Mouse (Mus musculus) midbrain, postnatal 0 days (tissue): ENCODE measurements around the gene Theg. TPM values are rescaled to one million over a fixed set of nuclear protein-coding genes. Genes with fewer than 3 reads are reported as not detected.

Source experiments
- ATAC-seq: fragments of 200-750 bp; cut with Nextera tagmentation; 2 replicates; pipeline ENCODE4 v1.8.0; 2017; ENCODE audit warnings: moderate number of reproducible peaks, mild to moderate bottlenecking, moderate TSS enrichment, moderate library complexity; ENCODE audit not compliant: low FRiP score
- DNase-seq: peaks from one replicate; pipeline ENCODE4 v3.0.0-alpha.2; 2015; ENCODE audit warnings: low spot score
- H3K27ac ChIP-seq: fragments of 300-500 bp; sonication (generic); 2 replicates; pipeline ENCODE4 v1.5.1; 2014; ENCODE audit warnings: low read depth, mild to moderate bottlenecking, low read length, mixed read lengths
- H3K27me3 ChIP-seq: fragments of 300-500 bp; sonication (generic); 2 replicates; pipeline ENCODE4 v1.6.1; 2014; ENCODE audit warnings: low read length, control low read depth, mixed read lengths; ENCODE audit not compliant: insufficient read depth
- H3K36me3 ChIP-seq: fragments of 300-500 bp; sonication (generic); 2 replicates; pipeline ENCODE4 v1.6.1; 2014; ENCODE audit warnings: low read length, control low read depth, mixed read lengths; ENCODE audit not compliant: insufficient read depth
- H3K4me1 ChIP-seq: fragments of 300-500 bp; sonication (generic); 2 replicates; pipeline ENCODE4 v1.6.1; 2014; ENCODE audit warnings: mild to moderate bottlenecking, control low read depth, antibody characterized with exemption, low read length, mixed read lengths; ENCODE audit not compliant: insufficient read depth
- H3K4me2 ChIP-seq: fragments of 300-500 bp; sonication (generic); 2 replicates; pipeline ENCODE4 v1.6.1; 2014; ENCODE audit warnings: low read depth, mild to moderate bottlenecking, low read length, mixed read lengths; ENCODE audit not compliant: poor library complexity, severe bottlenecking
- H3K4me3 ChIP-seq: fragments of 300-500 bp; sonication (generic); 2 replicates; pipeline ENCODE4 v1.5.1; 2014; ENCODE audit warnings: low read depth, mild to moderate bottlenecking, low read length, moderate library complexity
- H3K9ac ChIP-seq: fragments of 300-500 bp; sonication (generic); replicated peaks from 2 replicates; pipeline ENCODE4 v1.6.1; 2014; ENCODE audit warnings: mild to moderate bottlenecking, low read length, moderate library complexity, mixed read lengths; ENCODE audit not compliant: poor library complexity, severe bottlenecking
- H3K9me3 ChIP-seq: fragments of 300-500 bp; sonication (generic); 2 replicates; pipeline ENCODE4 v1.6.1; 2016; ENCODE audit warnings: low read length, control low read depth
- CTCF ChIP-seq: IDR thresholded peaks from 2 replicates; pipeline ENCODE4 v1.5.1; 2016; ENCODE audit warnings: antibody characterized with exemption, mild to moderate bottlenecking
- WGBS: fragments of 180-500 bp; shearing (Covaris S2); extraction: QIAGEN DNeasy Blood & Tissue Kit; methylation state at CpG from one replicate; pipeline ENCODE4 v1.1.7; 2014; 5-methylcytosine and 5-hydroxymethylcytosine counted together
- polyA plus RNA-seq: library from polyadenylated mRNA; unstranded; fragments of >200 nt; fragmentation: Nextera tagmentation; extraction: Ambion mirVana; gene quantifications from 2 replicates; pipeline ENCODE4 v1.2.1, GENCODE M21; 2015
- total RNA-seq: library from RNA; depleted of rRNA; stranded (reverse); fragments of >200 nt; gene quantifications from 2 replicates; pipeline ENCODE4 v1.2.3, GENCODE M21; 2014

Theg gene
- total and polyA plus RNA-seq, 2 experiments from 2014 or later, result not detected

GRCm38 (mm10) chr10:79580811-79581210 lies 6.3 kb downstream of the Theg start:
- no peak for ATAC-seq
- H3K27ac ChIP-seq, result no peak overlapping the region

GRCm38 (mm10) chr10:79580356-79580755 lies 6.8 kb downstream of the Theg start:
- WGBS, result 72% methylated on average over 7 of the region's 7 CpGs
- no peak for DNase-seq

More at GRCm38 (mm10) chr10:79580811-79581210, 6.3 kb downstream of the Theg start:
- no peaks in the 10 kb centered on the region for H3K4me1 ChIP-seq
- no peaks in the 10 kb centered on the region for H3K36me3 ChIP-seq
- H3K4me2 ChIP-seq, result no peak overlapping the region
- TF ChIP-seq CTCF, result peak; percentile 72
- H3K27me3 ChIP-seq, result no peaks in the 10 kb centered on the region
- no peak overlapping the region for H3K9ac ChIP-seq
- 40% methylated on average over 6 of the region's 6 CpGs for WGBS
- H3K4me3 ChIP-seq, result no peak overlapping the region
- H3K9me3 ChIP-seq, result no peaks in the 10 kb centered on the region
- DNase-seq, result peak; percentile 60

GRCm38 (mm10) chr10:79579781-79580180 lies 7.3 kb downstream of the Theg start:
- Histone ChIP-seq H3K27me3 (no peaks in the 10 kb centered on the region), H3K9ac (no peak overlapping the region), H3K4me3 (no peak overlapping the region), H3K4me2 (no peak overlapping the region), H3K36me3 (no peaks in the 10 kb centered on the region), H3K9me3 (no peaks in the 10 kb centered on the region), H3K27ac (no peak overlapping the region), H3K4me1 (no peaks in the 10 kb centered on the region)
- WGBS, result 83% methylated on average over 12 of the region's 12 CpGs
- no peak for TF ChIP-seq CTCF
- ATAC-seq (no peak), DNase-seq (peak; percentile 10)

More at GRCm38 (mm10) chr10:79580356-79580755, 6.8 kb downstream of the Theg start:
- no peak overlapping the region for H3K4me2 ChIP-seq
- H3K36me3 ChIP-seq, result no peaks in the 10 kb centered on the region
- H3K27me3 ChIP-seq, result no peaks in the 10 kb centered on the region
- no peak for TF ChIP-seq CTCF
- no peak for ATAC-seq
- no peak overlapping the region for H3K27ac ChIP-seq
- no peak overlapping the region for H3K9ac ChIP-seq
- H3K4me3 ChIP-seq, result no peak overlapping the region
- H3K9me3 ChIP-seq, result no peaks in the 10 kb centered on the region
- H3K4me1 ChIP-seq, result no peaks in the 10 kb centered on the region

- Histone ChIP-seq H3K9me3 (no peaks in the 10 kb centered on the region), H3K27ac (no peak overlapping the region), H3K9ac (no peak overlapping the region), H3K27me3 (no peaks in the 10 kb centered on the region), H3K4me3 (no peak overlapping the region), H3K4me1 (no peaks in the 10 kb centered on the region), H3K4me2 (no peak overlapping the region), H3K36me3 (no peaks in the 10 kb centered on the region)
- WGBS, result 77% methylated on average over 7 of the region's 7 CpGs
- no peak for DNase-seq
- TF ChIP-seq CTCF, result no peak
- ATAC-seq, result no peak
Observed at GRCm38 (mm10) chr10:79578891-79579290, 8.2 kb downstream of the Theg start.

GRCm38 (mm10) chr10:79578276-79578675 lies 8.9 kb downstream of the Theg start:
- 54% methylated on average over 9 of the region's 9 CpGs for WGBS

GRCm38 (mm10) chr10:79577376-79577775 lies 9.8 kb downstream of the Theg start:
- H3K27me3 ChIP-seq, result no peaks in the 10 kb centered on the region
- no peak overlapping the region for H3K9ac ChIP-seq
- no peaks in the 10 kb centered on the region for H3K36me3 ChIP-seq
- no peak overlapping the region for H3K4me3 ChIP-seq
- no peak overlapping the region for H3K4me2 ChIP-seq
- no peak for DNase-seq
- ATAC-seq, result no peak
- H3K27ac ChIP-seq, result no peak overlapping the region
- no peaks in the 10 kb centered on the region for H3K9me3 ChIP-seq
- 75% methylated on average over 4 of the region's 4 CpGs for WGBS
- no peaks in the 10 kb centered on the region for H3K4me1 ChIP-seq
- TF ChIP-seq CTCF, result no peak

More at GRCm38 (mm10) chr10:79578276-79578675, 8.9 kb downstream of the Theg start:
- Histone ChIP-seq H3K36me3 (no peaks in the 10 kb centered on the region), H3K9me3 (no peaks in the 10 kb centered on the region), H3K9ac (no peak overlapping the region), H3K27me3 (no peaks in the 10 kb centered on the region), H3K4me3 (no peak overlapping the region), H3K4me1 (no peaks in the 10 kb centered on the region), H3K27ac (no peak overlapping the region), H3K4me2 (no peak overlapping the region)
- TF ChIP-seq CTCF, result no peak
- no peak for DNase-seq
- ATAC-seq, result no peak
